Mouse (Mus musculus) liver, adult 2 months (tissue): ENCODE data around the gene Hist1h2ak. TPM values are rescaled to one million over a fixed set of nuclear protein-coding genes. Genes with fewer than 3 reads are reported as not detected.
A peak's percentile ranks its signal among the peaks of the same experiment; 100 is the strongest.
"Not testable (repeated sequence)": the region's sequence is repeated elsewhere in the genome, so short reads cannot be mapped to it uniquely, and the experiment has no call there.

Experiments used
- DNase-seq: peaks from one replicate; pipeline ENCODE4 v3.0.0-alpha.2; 2011; ENCODE audit warnings: low read depth, low spot score; ENCODE audit errors: extremely low read depth
- H3K27ac ChIP-seq: fragments of 200-500 bp; replicated peaks from 2 replicates; pipeline ENCODE4 v1.5.1; 2012; ENCODE audit warnings: low read depth, mild to moderate bottlenecking, control low read depth, inconsistent platforms, low read length; ENCODE audit not compliant: insufficient read depth
- H3K27me3 ChIP-seq: fragments of 200-500 bp; 2 replicates; pipeline ENCODE4 v1.6.1; 2012; ENCODE audit warnings: mild to moderate bottlenecking, moderate library complexity, low read length, inconsistent platforms; ENCODE audit not compliant: control insufficient read depth, insufficient read depth
- H3K36me3 ChIP-seq: fragments of 200-500 bp; 2 replicates; pipeline ENCODE4 v1.6.1; 2012; ENCODE audit warnings: low read length, inconsistent platforms; ENCODE audit not compliant: control insufficient read depth, insufficient read depth
- H3K4me1 ChIP-seq: fragments of 200-500 bp; 2 replicates; pipeline ENCODE4 v1.6.1; 2011; ENCODE audit warnings: low read length; ENCODE audit not compliant: control insufficient read depth, insufficient read depth
- H3K4me3 ChIP-seq: fragments of 200-500 bp; 2 replicates; pipeline ENCODE4 v1.5.1; 2011; ENCODE audit warnings: low read depth, mild to moderate bottlenecking, control low read depth, low read length, moderate library complexity; ENCODE audit not compliant: insufficient read depth
- H3K79me2 ChIP-seq: fragments of 200-500 bp; 2 replicates; pipeline ENCODE4 v1.6.1; 2012; ENCODE audit warnings: inconsistent platforms, mild to moderate bottlenecking, low read length, moderate library complexity; ENCODE audit not compliant: control insufficient read depth, insufficient read depth
- H3K9ac ChIP-seq: fragments of 200-500 bp; 2 replicates; pipeline ENCODE4 v1.6.1; 2012; ENCODE audit warnings: low read depth, mild to moderate bottlenecking, control low read depth, inconsistent platforms, low read length
- CTCF ChIP-seq: fragments of 200-500 bp; IDR thresholded peaks from 2 replicates; pipeline ENCODE4 v1.5.1; 2011; ENCODE audit warnings: low read depth, low read length, control low read depth
- POLR2A ChIP-seq: fragments of 200-500 bp; IDR thresholded peaks from 2 replicates; pipeline ENCODE4 v1.6.1; 2011; ENCODE audit warnings: low read length, control low read depth; ENCODE audit not compliant: insufficient read depth; ENCODE audit errors: extremely low read depth
- WGBS: fragments of 180-500 bp; shearing (Covaris S2); methylation state at CpG from one replicate; pipeline ENCODE4 v1.1.7; 2018; 5-methylcytosine and 5-hydroxymethylcytosine counted together
- polyA plus RNA-seq: library from polyadenylated mRNA; depleted of rRNA; stranded (reverse); fragments of >200 nt; gene quantifications from 2 replicates; pipeline ENCODE4 v1.2.3, GENCODE M21; 2012; rRNA removed
- total RNA-seq: library from RNA; depleted of rRNA; stranded (reverse); fragments of >200 nt; gene quantifications from 2 replicates; pipeline ENCODE4 v1.2.3, GENCODE M21; 2014; rRNA removed

Hist1h2ak gene
- 3.3 and 6.0 TPM in 2 replicates for total RNA-seq
- 0.47 TPM in 1 of 2 replicates, not detected in the other for polyA plus RNA-seq

DNA sequence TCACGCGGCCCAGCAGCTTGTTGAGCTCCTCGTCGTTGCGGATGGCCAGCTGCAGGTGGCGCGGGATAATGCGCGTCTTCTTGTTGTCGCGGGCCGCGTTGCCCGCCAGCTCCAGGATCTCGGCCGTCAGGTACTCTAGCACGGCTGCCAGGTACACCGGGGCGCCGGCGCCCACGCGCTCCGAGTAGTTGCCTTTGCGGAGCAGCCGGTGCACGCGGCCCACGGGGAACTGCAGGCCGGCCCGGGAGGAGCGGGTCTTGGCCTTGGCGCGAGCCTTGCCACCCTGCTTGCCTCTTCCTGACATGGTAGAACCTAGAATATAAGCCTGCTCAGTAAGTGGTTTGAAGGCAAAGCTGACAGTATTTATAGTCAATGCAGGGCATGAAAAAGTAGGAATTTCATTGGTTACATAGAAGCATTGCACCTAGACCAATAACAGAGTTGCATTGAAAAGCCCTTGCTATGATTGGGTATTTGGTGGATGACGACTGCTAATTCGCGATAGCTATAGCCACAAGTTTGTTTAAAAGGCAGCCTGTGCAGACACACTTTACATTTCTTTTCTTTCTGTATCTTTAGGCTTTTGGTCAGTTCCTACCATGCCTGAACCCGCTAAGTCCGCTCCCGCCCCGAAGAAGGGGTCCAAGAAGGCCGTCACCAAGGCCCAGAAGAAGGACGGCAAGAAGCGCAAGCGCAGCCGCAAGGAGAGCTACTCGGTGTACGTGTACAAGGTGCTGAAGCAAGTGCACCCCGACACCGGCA is at the start of gene Hist1h2ak, which contains the start of gene Hist1h2bn:
TSS of gene Hist1h2ak (minus strand) at position 304 of the 762 bp plus-strand sequence.
TSS of gene Hist1h2bn (plus strand) at position 600 of the 762 bp plus-strand sequence.
- H3K79me2 ChIP-seq, H3K4me1 ChIP-seq, H3K27me3 ChIP-seq, H3K36me3 ChIP-seq: not testable (repeated sequence)
- peak; percentile 80 for DNase-seq
- H3K9ac ChIP-seq: peak within 1 kb of the TSS; percentile 77
- H3K27ac ChIP-seq: peak within 1 kb of the TSS; percentile 81
- 0 out of 2 replicates have a peak, but pooled peaks have one; percentile 35 for TF ChIP-seq POLR2A
- H3K4me3 ChIP-seq: peak within 1 kb of the TSS; percentile 97
- under 1% methylated on average over 48 of the region's 50 CpGs for WGBS

GRCm38 (mm10) chr13:21803058-21803457 is 49.4 kb upstream of the Hist1h2ak start:
- WGBS: no CpG with 5 or more reads among the region's 4 CpGs
- H3K9ac ChIP-seq, H3K27ac ChIP-seq, H3K36me3 ChIP-seq, H3K79me2 ChIP-seq, H3K27me3 ChIP-seq, H3K4me1 ChIP-seq, H3K4me3 ChIP-seq, DNase-seq: not testable (repeated sequence)

DNA sequence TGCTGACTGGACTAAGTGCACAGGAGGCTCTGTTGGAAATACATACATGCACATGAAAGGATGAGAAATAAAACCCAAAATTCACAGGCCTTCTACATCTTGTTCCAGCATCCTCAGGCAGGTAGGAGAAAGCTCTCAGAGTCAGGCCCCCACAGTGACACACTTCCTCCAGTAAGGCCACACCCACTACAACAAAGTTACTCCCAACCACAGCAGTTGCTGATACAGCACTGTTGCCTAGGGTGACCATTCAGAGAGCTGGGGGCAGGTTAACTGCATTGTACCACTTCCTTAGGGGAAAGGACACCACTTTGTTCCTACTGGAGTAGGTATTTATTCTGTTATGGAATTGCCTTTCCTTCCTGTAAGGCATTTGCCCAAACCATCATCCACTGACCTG is 43.5 kb upstream of the Hist1h2ak start:
- not testable (repeated sequence) for H3K4me3 ChIP-seq, H3K27me3 ChIP-seq, H3K79me2 ChIP-seq, DNase-seq, H3K36me3 ChIP-seq, H3K9ac ChIP-seq, H3K4me1 ChIP-seq, H3K27ac ChIP-seq

DNA sequence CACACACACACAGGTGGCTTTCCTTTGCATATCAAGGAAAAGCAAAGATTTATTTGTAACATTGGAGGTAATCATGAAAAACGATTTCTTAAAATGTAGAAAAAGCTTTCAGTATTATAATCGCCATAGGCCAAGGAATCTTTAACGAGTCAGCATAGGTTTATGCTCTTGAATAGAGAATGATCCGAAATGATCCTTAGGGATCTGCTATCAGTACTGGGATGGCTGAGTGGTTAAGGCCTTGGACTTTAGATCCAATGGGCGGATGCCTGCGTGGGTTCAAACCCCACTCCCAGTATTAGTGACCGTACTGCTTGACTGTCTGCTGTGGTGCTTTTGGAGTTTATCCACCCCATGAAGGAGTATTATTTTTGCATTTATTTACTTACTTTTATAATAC is 42.0 kb upstream of the Hist1h2ak start:
- no peaks in the 10 kb centered on the region for H3K27me3 ChIP-seq
- no peak overlapping the region for H3K27ac ChIP-seq
- DNase-seq: no peak
- TF ChIP-seq POLR2A (no peak), CTCF (no peak)
- no peak overlapping the region for H3K4me3 ChIP-seq
- H3K9ac ChIP-seq: no peak overlapping the region
- no peaks in the 10 kb centered on the region for H3K79me2 ChIP-seq
- no peaks in the 10 kb centered on the region for H3K36me3 ChIP-seq
- H3K4me1 ChIP-seq: no peaks in the 10 kb centered on the region
- 93% methylated on average over 7 of the region's 7 CpGs for WGBS

GRCm38 (mm10) chr13:21790601-21791283 is 37.1 kb upstream of the Hist1h2ak start:
- Histone ChIP-seq H3K79me2 (no peaks in the 10 kb centered on the region), H3K4me3 (no peak overlapping the region), H3K4me1 (peaks cover 2% of the 10 kb centered on the region; the same call in 1 of the 2 replicates), H3K27me3 (no peaks in the 10 kb centered on the region; the same call in 1 of the 2 replicates), H3K36me3 (no peaks in the 10 kb centered on the region), H3K27ac (no peak overlapping the region), H3K9ac (no peak overlapping the region)
- no peak for DNase-seq
- 25% methylated on average over 18 of the region's 18 CpGs for WGBS
- TF ChIP-seq CTCF (no peak), POLR2A (no peak)

DNA sequence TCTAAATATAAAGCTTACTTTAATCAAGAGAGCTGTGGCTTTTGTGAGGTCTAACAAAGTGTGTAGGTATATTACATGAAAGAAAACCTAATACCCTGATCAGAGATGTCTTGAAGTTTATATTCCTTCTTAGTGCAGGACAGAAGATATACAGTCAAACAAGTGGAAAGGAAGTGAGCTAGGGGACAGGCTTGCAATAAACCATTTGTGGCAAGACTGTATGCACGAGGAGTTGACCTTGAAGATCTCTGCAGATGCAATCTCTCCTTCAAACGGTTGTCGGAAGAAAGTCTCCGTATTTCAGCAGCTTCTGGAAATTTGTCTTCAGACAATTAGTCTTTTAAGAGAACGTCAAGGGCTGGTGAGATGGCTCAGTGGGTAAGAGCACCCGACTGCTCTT is 36.3 kb upstream of the Hist1h2ak start:
- no peaks in the 10 kb centered on the region for H3K36me3 ChIP-seq
- H3K79me2 ChIP-seq: no peaks in the 10 kb centered on the region
- no peaks in the 10 kb centered on the region; the same call in 1 of the 2 replicates for H3K27me3 ChIP-seq
- DNase-seq: no peak
- no peak overlapping the region for H3K9ac ChIP-seq
- H3K4me1 ChIP-seq: peaks cover 2% of the 10 kb centered on the region; the same call in 1 of the 2 replicates
- no peak overlapping the region for H3K4me3 ChIP-seq
- H3K27ac ChIP-seq: no peak overlapping the region
- WGBS: 78% methylated on average over 6 of the region's 6 CpGs
- TF ChIP-seq POLR2A (no peak), CTCF (no peak)
